Mouse (Mus musculus) forebrain, embryonic 12.5 days (tissue): ENCODE measurements around the gene Ddrgk1. TPM values are rescaled to one million over a fixed set of nuclear protein-coding genes. Genes with fewer than 3 reads are reported as not detected.

Experiments used
- ATAC-seq: fragments of 200-750 bp; cut with Nextera tagmentation; 2 replicates; pipeline ENCODE4 v1.8.0; 2017; ENCODE audit warnings: moderate TSS enrichment; ENCODE audit not compliant: low FRiP score
- H3K27ac ChIP-seq: fragments of 300-500 bp; sonication (generic); 2 replicates; pipeline ENCODE4 v1.5.1; 2016; ENCODE audit warnings: mild to moderate bottlenecking
- H3K27me3 ChIP-seq: fragments of 300-500 bp; sonication (generic); 2 replicates; pipeline ENCODE4 v1.6.1; 2016; ENCODE audit warnings: mild to moderate bottlenecking
- H3K36me3 ChIP-seq: fragments of 300-500 bp; sonication (generic); replicated peaks from 2 replicates; pipeline ENCODE4 v1.6.1; 2016; ENCODE audit warnings: mild to moderate bottlenecking
- H3K4me1 ChIP-seq: fragments of 300-500 bp; sonication (generic); 2 replicates; pipeline ENCODE4 v1.6.1; 2016
- H3K4me2 ChIP-seq: fragments of 300-500 bp; sonication (generic); 2 replicates; pipeline ENCODE4 v1.6.1; 2016; ENCODE audit warnings: mild to moderate bottlenecking, moderate library complexity
- H3K4me3 ChIP-seq: fragments of 300-500 bp; sonication (generic); replicated peaks from 2 replicates; pipeline ENCODE4 v1.5.1; 2016; ENCODE audit warnings: mild to moderate bottlenecking
- H3K9ac ChIP-seq: fragments of 300-500 bp; sonication (generic); 2 replicates; pipeline ENCODE4 v1.6.1; 2016; ENCODE audit warnings: mild to moderate bottlenecking
- H3K9me3 ChIP-seq: fragments of 300-500 bp; sonication (generic); 2 replicates; pipeline ENCODE4 v1.6.1; 2016
- WGBS: fragments of 180-500 bp; shearing (Covaris S2); methylation state at CpG from one replicate; pipeline ENCODE4 v1.1.7; 2016; 5-methylcytosine and 5-hydroxymethylcytosine counted together
- polyA plus RNA-seq: library from polyadenylated mRNA; unstranded; fragments of >200 nt; fragmentation: Nextera tagmentation; extraction: Ambion mirVana; gene quantifications from 2 replicates; pipeline ENCODE4 v1.2.1, GENCODE M21; 2016

The Ddrgk1 gene
- polyA plus RNA-seq, 1 experiment from 2014 or later, result 49.7 TPM

- WGBS, result 3% methylated on average over 40 of the region's 40 CpGs
- Histone ChIP-seq H3K4me3 (peak within 1 kb of the TSS; percentile 65), H3K9ac (peak within 1 kb of the TSS; percentile 83), H3K9me3 (no peaks in the 10 kb centered on the region), H3K4me1 (peaks cover 17% of the 10 kb centered on the region), H3K36me3 (no peaks in the 10 kb centered on the region), H3K4me2 (peak within 1 kb of the TSS; percentile 95), H3K27me3 (peaks cover 27% of the 10 kb centered on the region), H3K27ac (peak within 1 kb of the TSS; percentile 66; the same call in 1 of the 2 replicates)
- peak; percentile 96 for ATAC-seq
Observed at GRCm38 (mm10) chr2:130642684-130643369, 21.6 kb downstream of the Ddrgk1 start, which contains the start of gene Lzts3. Gene Lzts3, minus strand, starts transcription at chr2:130642803.

- peak overlapping the region; percentile 65 for H3K4me3 ChIP-seq
- peaks cover 33% of the 10 kb centered on the region for H3K27me3 ChIP-seq
- ATAC-seq, result peak; percentile 76
- H3K9me3 ChIP-seq, result no peaks in the 10 kb centered on the region
- WGBS, result under 1% methylated on average over 23 of the region's 27 CpGs
- peak overlapping the region; percentile 83 for H3K9ac ChIP-seq
- peak overlapping the region; percentile 66; the same call in 1 of the 2 replicates for H3K27ac ChIP-seq
- peaks cover 17% of the 10 kb centered on the region for H3K4me1 ChIP-seq
- no peaks in the 10 kb centered on the region for H3K36me3 ChIP-seq
- peak overlapping the region; percentile 95 for H3K4me2 ChIP-seq
Observed at GRCm38 (mm10) chr2:130642197-130642660, 22.2 kb downstream of the Ddrgk1 start.

GRCm38 (mm10) chr2:130641351-130642025 is 23.0 kb downstream of the Ddrgk1 start:
- no peaks in the 10 kb centered on the region for H3K36me3 ChIP-seq
- no peaks in the 10 kb centered on the region for H3K9me3 ChIP-seq
- H3K9ac ChIP-seq, result no peak overlapping the region
- WGBS, result 72% methylated on average over 6 of the region's 6 CpGs
- peak overlapping the region; percentile 95 for H3K4me2 ChIP-seq
- peaks cover 40% of the 10 kb centered on the region for H3K27me3 ChIP-seq
- no peak for ATAC-seq
- H3K4me1 ChIP-seq, result peaks cover 17% of the 10 kb centered on the region
- peak overlapping the region; percentile 65 for H3K4me3 ChIP-seq
- H3K27ac ChIP-seq, result no peak overlapping the region

- H3K27ac ChIP-seq, result no peak overlapping the region
- peaks cover 36% of the 10 kb centered on the region for H3K4me1 ChIP-seq
- no peak overlapping the region for H3K4me3 ChIP-seq
- no peaks in the 10 kb centered on the region for H3K9me3 ChIP-seq
- peaks cover 62% of the 10 kb centered on the region for H3K27me3 ChIP-seq
- H3K4me2 ChIP-seq, result no peak overlapping the region
- no peak for ATAC-seq
- H3K9ac ChIP-seq, result no peak overlapping the region
- 82% methylated on average over 6 of the region's 6 CpGs for WGBS
- H3K36me3 ChIP-seq, result no peaks in the 10 kb centered on the region
Observed at GRCm38 (mm10) chr2:130639276-130639675, 25.2 kb downstream of the Ddrgk1 start.

- ATAC-seq, result no peak
- H3K4me1 ChIP-seq, result peaks cover 46% of the 10 kb centered on the region
- no peak overlapping the region for H3K4me3 ChIP-seq
- no peak overlapping the region for H3K4me2 ChIP-seq
- no peaks in the 10 kb centered on the region for H3K9me3 ChIP-seq
- no peaks in the 10 kb centered on the region for H3K36me3 ChIP-seq
- 34% methylated on average over 16 of the region's 16 CpGs for WGBS
- no peak overlapping the region for H3K27ac ChIP-seq
- H3K9ac ChIP-seq, result no peak overlapping the region
- peaks cover 74% of the 10 kb centered on the region for H3K27me3 ChIP-seq
Observed at GRCm38 (mm10) chr2:130638101-130638611, 26.3 kb downstream of the Ddrgk1 start.

- Histone ChIP-seq H3K27ac (no peak overlapping the region), H3K36me3 (no peaks in the 10 kb centered on the region), H3K9ac (no peak overlapping the region; the same call in 1 of the 2 replicates), H3K4me2 (peak overlapping the region; percentile 59; the same call in 1 of the 2 replicates), H3K4me3 (no peak overlapping the region), H3K4me1 (peaks cover 40% of the 10 kb centered on the region), H3K9me3 (no peaks in the 10 kb centered on the region), H3K27me3 (peaks cover 72% of the 10 kb centered on the region)
- WGBS, result 19% methylated on average over 21 of the region's 21 CpGs
- no peak for ATAC-seq
Observed at GRCm38 (mm10) chr2:130635847-130636246, 28.6 kb downstream of the Ddrgk1 start.

DNA sequence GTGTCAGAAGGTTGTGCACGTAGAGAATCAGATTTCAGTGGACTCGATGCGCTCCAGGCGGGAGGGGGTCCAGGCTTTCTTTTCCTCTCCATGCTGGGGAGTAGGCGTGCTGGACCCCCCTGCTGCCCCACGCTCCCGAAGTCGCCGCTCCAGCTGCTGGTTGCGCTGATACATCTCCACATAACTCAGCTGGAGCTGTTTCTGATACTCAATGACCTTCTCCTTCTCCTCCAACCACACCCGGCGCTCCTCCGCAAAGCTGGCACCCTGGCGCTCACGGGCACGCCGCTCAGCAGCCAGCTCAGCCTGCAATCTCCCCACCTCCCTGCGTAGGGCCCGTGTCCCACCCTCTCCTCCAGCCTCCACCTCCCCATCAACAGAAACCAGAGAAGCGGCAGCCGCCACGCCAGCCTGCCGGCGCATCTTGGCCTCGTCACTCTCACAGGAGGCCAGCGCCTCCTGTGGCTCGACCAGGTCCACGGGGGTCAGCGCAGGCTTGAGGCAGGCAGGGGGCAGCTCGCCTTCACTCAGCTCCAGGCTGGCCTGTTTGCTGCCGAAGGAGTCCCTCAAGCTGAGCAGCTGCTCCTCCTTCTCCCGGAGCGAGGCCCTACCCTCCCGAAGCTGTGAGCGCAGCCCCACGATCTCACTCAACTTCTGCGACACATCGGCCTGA is 29.6 kb downstream of the Ddrgk1 start:
- ATAC-seq, result peak; percentile 52
- Histone ChIP-seq H3K9ac (peak overlapping the region; percentile 36; the same call in 1 of the 2 replicates), H3K4me3 (peak overlapping the region; percentile 23), H3K9me3 (no peaks in the 10 kb centered on the region), H3K27me3 (peaks cover 67% of the 10 kb centered on the region), H3K27ac (no peak overlapping the region), H3K4me2 (peak overlapping the region; percentile 59), H3K36me3 (no peaks in the 10 kb centered on the region), H3K4me1 (peaks cover 43% of the 10 kb centered on the region)
- WGBS, result 3% methylated on average over 38 of the region's 38 CpGs

DNA sequence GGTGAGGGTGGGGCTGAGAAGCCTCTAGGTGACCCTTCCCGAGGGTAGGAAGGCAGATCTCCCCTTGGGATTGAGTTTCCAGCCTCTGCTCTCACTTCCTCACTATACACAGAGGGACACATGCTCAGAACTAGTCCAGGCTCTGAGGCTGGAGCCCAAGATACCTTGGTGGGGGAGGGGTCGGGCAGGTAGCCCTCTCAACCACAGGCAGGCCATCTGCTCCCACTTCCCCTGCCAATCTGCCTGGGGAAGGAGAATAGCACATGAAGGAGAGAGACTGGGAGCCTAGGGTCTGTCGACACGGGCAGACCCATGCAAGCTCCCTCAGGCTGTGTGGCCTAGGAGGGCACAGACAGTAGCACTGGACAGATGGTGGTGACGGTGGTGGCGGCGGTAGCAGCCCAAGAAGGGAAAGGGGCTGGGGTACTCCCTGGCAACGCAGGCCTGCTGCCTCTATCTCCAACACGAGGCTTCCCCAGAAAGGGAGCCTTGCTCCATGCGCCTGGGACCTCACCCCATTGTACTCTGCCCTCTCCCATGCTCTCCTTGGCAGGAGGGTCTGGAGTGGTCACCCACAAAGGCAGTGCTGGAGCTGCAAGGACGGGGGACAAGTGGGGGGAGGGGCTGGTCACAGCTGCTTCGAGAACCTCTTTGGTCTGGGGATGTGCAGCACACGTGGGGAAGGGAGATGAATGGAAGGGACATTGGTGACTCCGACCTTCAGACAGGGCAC is 30.3 kb downstream of the Ddrgk1 start:
- Histone ChIP-seq H3K4me1 (peaks cover 43% of the 10 kb centered on the region), H3K36me3 (no peaks in the 10 kb centered on the region), H3K9me3 (no peaks in the 10 kb centered on the region), H3K27me3 (peaks cover 61% of the 10 kb centered on the region), H3K4me3 (peak overlapping the region; percentile 23; the same call in 1 of the 2 replicates), H3K27ac (0 out of 2 replicates have a peak overlapping the region, but pooled peaks have one; percentile 14), H3K9ac (no peak overlapping the region), H3K4me2 (peak overlapping the region; percentile 59)
- 8% methylated on average over 14 of the region's 14 CpGs for WGBS
- ATAC-seq, result peak; percentile 34

- no peak for ATAC-seq
- peaks cover 53% of the 10 kb centered on the region for H3K27me3 ChIP-seq
- H3K27ac ChIP-seq, result no peak overlapping the region
- H3K9me3 ChIP-seq, result no peaks in the 10 kb centered on the region
- H3K4me3 ChIP-seq, result no peak overlapping the region
- H3K9ac ChIP-seq, result no peak overlapping the region
- H3K36me3 ChIP-seq, result no peaks in the 10 kb centered on the region
- WGBS, result 45% methylated on average over 5 of the region's 5 CpGs
- H3K4me2 ChIP-seq, result no peak overlapping the region
- peaks cover 49% of the 10 kb centered on the region for H3K4me1 ChIP-seq
Observed at GRCm38 (mm10) chr2:130632887-130633675, 31.4 kb downstream of the Ddrgk1 start.

- no peak overlapping the region for H3K4me3 ChIP-seq
- H3K9ac ChIP-seq, result no peak overlapping the region
- H3K27ac ChIP-seq, result 0 out of 2 replicates have a peak overlapping the region, but pooled peaks have one; percentile 1
- 39% methylated on average over 1 of the region's 1 CpGs for WGBS
- no peak for ATAC-seq
- H3K36me3 ChIP-seq, result peaks cover 4% of the 10 kb centered on the region
- peaks cover 46% of the 10 kb centered on the region for H3K27me3 ChIP-seq
- no peak overlapping the region for H3K4me2 ChIP-seq
- H3K9me3 ChIP-seq, result no peaks in the 10 kb centered on the region
- H3K4me1 ChIP-seq, result peaks cover 49% of the 10 kb centered on the region
Observed at GRCm38 (mm10) chr2:130632416-130632815, 32.0 kb downstream of the Ddrgk1 start.

- H3K4me2 ChIP-seq, result peak within 1 kb of the TSS; percentile 75
- H3K4me1 ChIP-seq, result peaks cover 35% of the 10 kb centered on the region
- H3K27me3 ChIP-seq, result peaks cover 20% of the 10 kb centered on the region
- peaks cover 20% of the 10 kb centered on the region for H3K36me3 ChIP-seq
- WGBS, result 1% methylated on average over 25 of the region's 25 CpGs
- peak within 1 kb of the TSS; percentile 57 for H3K27ac ChIP-seq
- H3K9me3 ChIP-seq, result no peaks in the 10 kb centered on the region
- H3K4me3 ChIP-seq, result peak within 1 kb of the TSS; percentile 89
- ATAC-seq, result peak; percentile 87
- peak within 1 kb of the TSS; percentile 81 for H3K9ac ChIP-seq
Observed at GRCm38 (mm10) chr2:130629839-130630203, 34.6 kb downstream of the Ddrgk1 start, which contains the start of the genes Fastkd5 and Ubox5. Gene Fastkd5, minus strand, starts transcription at chr2:130630027. Gene Ubox5, minus strand, starts transcription at chr2:130630038.
